Mouse (Mus musculus) left cerebral cortex, adult 8-10 months (tissue): Measurements from ENCODE around the gene Mmp12. TPM values are rescaled to one million over a fixed set of nuclear protein-coding genes. Genes with fewer than 3 reads are reported as not detected.
"Not testable (repeated sequence)": the region's sequence is repeated elsewhere in the genome, so short reads cannot be mapped to it uniquely, and the experiment has no call there.

Experiments used
- DNase-seq, 2 experiments: peaks; one replicate each; pipeline ENCODE4 v3.0.0; 2022; ENCODE audit warnings: low spot score in 2 of 2
- total RNA-seq, 4 experiments: library from RNA; stranded (reverse); gene quantifications; 2 replicates each; pipeline ENCODE4 v1.2.4; 2022

Gene Mmp12
- under 1 TPM in 2 of 4 experiments, not detected in 2; 0.16 to 0.84 TPM for total RNA-seq

DNA sequence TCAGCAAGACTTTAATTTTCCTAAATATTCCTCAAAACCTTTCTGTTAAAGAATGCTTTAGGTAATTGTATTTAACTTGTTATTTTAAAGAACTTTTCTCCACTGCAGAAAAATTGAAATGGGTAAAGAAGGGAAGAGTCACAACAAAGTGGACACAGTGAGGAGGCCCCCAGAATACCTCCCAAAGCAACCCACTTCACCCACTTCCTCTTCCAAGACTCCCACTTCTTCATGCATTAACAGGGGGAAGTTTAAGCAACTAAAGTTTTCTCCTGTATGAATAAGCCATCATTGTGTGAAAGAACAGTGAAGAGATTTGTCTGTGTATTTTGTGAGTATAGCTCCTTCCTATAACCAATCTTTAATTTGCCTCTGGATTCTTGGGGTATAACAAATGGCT lies at the start of gene Mmp12:
TSS of gene Mmp12 (plus strand) at position 275 of the 400 bp plus-strand sequence.
- DNase-seq = no peak

DNA sequence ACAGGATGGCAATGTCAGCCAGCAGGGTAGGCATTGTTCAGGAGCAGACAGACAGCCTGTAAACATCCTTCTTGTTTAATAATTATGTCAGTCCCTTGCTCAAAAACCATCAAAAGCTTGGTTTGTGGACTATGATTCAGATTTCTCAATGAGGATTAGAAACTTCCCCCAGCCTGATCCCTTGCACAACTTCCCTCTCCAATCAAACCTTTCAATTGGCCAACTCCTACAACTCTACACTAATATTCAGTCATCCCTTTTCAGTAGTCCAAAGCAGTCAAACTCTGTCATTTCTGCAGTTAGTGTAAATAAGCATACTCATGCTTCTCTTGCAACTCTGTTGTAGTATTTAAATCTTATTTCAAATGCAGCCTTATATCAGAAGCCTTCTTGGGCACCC lies 12.3 kb upstream of the Mmp12 start:
- DNase-seq = no peak

DNA sequence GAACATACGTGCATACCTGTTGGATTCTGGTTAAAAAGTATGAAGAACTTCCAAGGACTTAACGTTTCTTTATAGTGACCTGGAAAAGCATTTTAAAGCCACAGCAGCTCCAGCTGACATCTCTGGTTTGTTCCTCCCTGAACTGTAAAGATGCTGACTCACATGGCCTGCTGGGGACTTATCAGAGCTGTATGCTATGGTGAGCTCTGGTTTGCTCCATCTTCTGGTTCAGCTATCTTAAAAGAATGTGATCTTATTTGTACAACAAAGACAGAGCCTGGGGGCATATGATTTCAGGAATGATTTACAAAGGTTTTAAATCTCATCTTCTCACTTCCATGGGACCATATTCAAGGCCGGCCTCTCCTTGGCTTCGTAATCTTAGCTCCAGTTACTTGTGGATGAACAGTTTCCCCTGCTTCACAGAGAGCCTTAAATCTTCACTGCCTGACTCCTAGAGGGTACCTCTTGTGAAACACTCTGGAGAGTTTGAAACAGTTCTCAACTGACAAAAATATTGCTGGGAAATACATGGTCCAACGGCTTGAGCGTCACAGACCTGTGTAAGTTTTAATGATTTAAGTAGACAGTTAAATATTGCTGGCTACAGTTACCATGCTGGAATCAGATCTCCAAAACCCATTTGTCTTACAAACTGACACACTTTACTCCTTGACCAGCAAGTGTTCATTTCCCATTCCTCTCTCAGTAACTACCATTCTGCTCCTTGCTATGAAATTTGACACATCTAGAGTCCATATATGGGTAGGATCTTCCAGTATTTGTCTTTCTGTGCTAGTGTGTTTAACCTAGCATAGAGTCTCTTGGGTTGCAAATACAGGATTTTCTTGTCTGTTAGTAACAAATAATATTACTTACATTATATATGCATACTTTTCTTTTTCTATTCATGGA lies 8.2 kb upstream of the Mmp12 start:
- no peak for DNase-seq

DNA sequence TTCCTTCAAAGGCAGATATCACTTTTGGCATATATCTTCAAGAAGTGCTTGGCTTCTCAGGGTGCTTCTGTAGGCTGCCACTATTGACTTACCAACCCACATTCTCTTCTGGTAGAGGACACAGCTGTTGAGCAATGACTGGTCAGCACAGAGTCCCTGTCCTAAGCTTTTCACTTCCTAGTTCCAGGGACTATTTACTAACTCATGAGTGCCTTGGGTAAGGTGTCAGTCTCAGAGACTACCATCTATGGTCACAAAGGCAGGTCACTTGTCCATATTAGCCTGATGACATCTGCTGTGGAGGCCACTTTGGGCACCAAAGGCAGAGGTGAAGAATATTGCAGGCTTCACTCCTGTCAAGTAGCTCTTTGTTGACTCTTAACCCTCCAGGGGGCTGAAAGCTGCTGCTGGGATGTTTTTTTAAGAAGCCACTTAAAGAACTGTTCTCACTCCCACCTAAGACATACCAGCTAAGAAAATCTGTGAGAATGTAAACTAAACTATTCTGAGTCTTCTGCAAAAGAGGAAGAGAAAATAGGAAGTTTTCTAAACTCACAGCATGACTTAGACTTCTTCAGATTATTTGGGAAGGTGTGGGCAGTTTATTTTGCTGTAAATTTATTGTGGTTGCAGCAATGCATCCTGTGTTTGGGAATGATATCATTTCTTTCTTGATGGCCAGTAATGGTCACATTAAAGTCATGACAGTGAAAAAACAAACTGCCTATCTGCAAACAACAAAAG lies 7.3 kb upstream of the Mmp12 start:
- DNase-seq = no peak

DNA sequence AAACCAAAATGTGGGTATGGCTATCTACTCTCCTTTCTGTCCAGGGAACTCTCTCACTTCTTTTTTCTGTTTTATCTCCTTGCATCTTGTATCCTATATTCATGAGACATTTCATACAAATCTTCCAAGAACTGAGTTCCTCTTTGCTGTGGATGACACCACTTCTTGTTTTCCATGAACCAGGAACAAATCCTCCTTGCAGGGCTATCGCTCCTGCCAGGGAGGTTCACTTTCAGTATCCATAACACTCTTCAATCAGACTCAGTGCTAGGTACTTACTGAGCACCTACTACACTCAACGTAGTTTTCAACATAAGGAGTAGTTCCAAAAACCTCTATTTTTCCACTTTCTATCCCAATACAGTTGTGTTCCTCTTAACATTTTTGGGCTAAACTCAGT lies 1.3 kb downstream of the Mmp12 start:
- DNase-seq = no peak

DNA sequence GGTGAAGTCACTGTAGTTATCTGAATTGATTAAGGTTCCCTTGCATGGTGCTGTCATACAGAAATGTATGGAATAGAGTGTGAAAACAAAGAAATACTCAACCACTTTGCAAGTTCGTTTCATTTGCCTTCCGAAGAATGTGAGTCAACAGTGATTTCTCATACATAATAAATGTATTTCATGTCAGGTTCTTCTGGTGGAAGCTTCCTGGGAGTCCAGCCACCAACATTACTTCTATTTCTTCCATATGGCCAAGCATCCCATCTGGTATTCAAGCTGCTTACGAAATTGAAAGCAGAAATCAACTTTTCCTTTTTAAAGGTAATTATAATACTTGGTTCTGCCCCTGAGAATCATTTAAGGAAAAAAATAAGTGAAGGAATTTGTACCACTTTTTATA lies 10.4 kb downstream of the Mmp12 start:
- DNase-seq = no peak

DNA sequence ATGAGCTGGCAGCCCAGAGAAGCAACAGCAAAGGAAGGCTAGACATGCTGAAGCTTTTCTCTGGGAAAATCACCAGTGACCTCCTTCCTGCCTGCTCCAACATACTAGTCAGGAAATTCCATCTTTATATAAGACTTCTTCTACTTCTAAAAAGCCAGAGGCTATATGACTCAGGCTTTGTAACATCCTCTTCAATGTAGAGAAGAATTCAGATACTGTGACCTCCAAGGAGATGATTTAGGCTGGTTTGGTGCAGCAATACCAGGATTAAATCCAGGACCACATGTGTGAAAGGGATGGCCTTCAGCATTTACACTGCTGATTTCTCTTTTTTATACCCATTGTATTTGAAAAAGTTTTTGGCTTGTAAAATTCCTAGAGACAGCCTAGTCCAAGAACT lies 43.8 kb downstream of the Mmp12 start, which contains the start of gene Mmp1b:
TSS of gene Mmp1b (minus strand) at position 101 of the 400 bp plus-strand sequence.
- DNase-seq = no peak

DNA sequence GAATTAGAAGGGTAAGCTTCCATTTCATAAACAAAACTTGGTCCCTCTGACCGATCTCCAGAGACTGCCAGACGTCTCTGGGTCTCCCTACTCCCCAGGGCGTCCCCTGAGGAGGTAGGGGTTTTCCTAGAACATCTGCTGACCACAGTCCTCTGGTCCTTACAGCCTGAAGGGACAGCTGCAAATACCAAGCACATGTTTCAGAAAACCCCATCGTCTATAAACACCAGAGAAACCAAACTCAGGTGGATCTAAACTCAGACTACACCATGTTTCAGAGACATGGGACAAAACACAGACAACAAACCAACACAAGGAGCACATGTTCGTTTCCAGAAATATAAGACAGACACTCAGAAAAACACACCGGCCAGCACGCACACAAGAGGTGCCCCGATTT lies 52.4 kb downstream of the Mmp12 start:
- DNase-seq = not testable (repeated sequence)

Other genes with a start within 250 kb of the Mmp12 start
- 10 to 100 TPM; 27.8 to 30.2 (median 28.1) TPM for gene Dync2h1, start 159.9 kb upstream of the Mmp12 start, total RNA-seq
- gene Dcun1d5, start 159.9 kb upstream of the Mmp12 start, total RNA-seq = 10 to 100 TPM; 55.6 to 70.0 (median 61.3) TPM
- not detected for gene Mmp13, start 71.9 kb upstream of the Mmp12 start, total RNA-seq
- not detected for gene Mmp1b, start 43.7 kb downstream of the Mmp12 start, total RNA-seq
- not detected for gene Mmp3, start 101.4 kb downstream of the Mmp12 start, total RNA-seq
- not detected for gene Mmp10, start 158.0 kb downstream of the Mmp12 start, total RNA-seq
- gene Mmp8, start 214.1 kb downstream of the Mmp12 start, total RNA-seq = not detected
- gene Mmp27, start 227.0 kb downstream of the Mmp12 start, total RNA-seq = not detected